Mouse (Mus musculus) embryonic fibroblast, embryonic 13.5 days (primary cell): ENCODE results near the gene Clps.

Experiments used
- CTCF ChIP-seq: IDR thresholded peaks from 2 replicates; pipeline ENCODE4 v1.5.1; 2011; ENCODE audit warnings: mild to moderate bottlenecking, control low read depth, low read length, moderate library complexity, borderline replicate concordance; ENCODE audit not compliant: insufficient read depth
- POLR2A ChIP-seq: IDR thresholded peaks from 2 replicates; pipeline ENCODE4 v1.6.1; 2011; ENCODE audit warnings: low read depth, mild to moderate bottlenecking, control low read depth, low read length, moderate library complexity

DNA sequence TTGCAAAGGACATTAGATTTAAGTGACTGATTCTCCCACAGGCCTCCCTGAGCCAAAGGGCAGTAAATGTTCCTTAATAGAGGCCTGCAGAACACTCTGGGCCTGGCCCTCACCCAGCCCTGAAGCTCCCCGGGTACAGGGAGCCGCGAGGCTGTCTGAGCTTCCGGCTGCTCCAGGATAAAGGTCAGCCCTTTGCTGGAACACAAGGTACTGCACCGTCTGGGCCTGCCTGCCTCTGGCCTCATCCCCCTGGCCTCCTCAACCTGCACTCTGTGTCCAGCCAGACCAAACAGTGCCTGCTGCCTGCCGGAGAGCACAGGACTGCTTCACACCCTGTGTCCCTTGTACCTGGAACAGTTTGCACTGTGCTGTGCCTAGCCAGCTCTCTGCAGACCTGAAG, 47.9 kb downstream of the Clps start:
- TF ChIP-seq CTCF (no peak), POLR2A (no peak)
